Mouse (Mus musculus) gastrocnemius, adult 18-20 months (tissue): ENCODE measurements around the gene Bri3. TPM values are rescaled to one million over a fixed set of nuclear protein-coding genes. Genes with fewer than 3 reads are reported as not detected.

Experiments
- total RNA-seq, 2 experiments: library from RNA; stranded (reverse); gene quantifications; 2 replicates each; pipeline ENCODE4 v1.2.3; 2021

Gene Bri3
- total RNA-seq, 2 experiments from 2014 or later: 39.4 to 45.3 TPM

Other genes with a start within 250 kb of the Bri3 start
- 10 to 100 TPM; 39.9 to 45.8 TPM for gene Ccz1, start 229.6 kb upstream of the Bri3 start, total RNA-seq
- not detected for gene Ocm, start 217.8 kb upstream of the Bri3 start, total RNA-seq
- gene Lmtk2, start 144.0 kb upstream of the Bri3 start, total RNA-seq: 10 to 100 TPM; 25.9 to 27.1 TPM
- not detected for gene Bhlha15, start 54.2 kb upstream of the Bri3 start, total RNA-seq
- 10 to 100 TPM; 14.1 to 16.0 TPM for gene Tecpr1, start 20.8 kb upstream of the Bri3 start, total RNA-seq
- gene Baiap2l1, start 113.7 kb downstream of the Bri3 start, total RNA-seq: under 1 TPM; 0.37 to 0.52 TPM